ENCODE assay signal across 15 mouse cellular contexts in genomic region chr13:58912559-58912958, GRCm38 (mm10).
A peak's percentile ranks its signal among the peaks of the same experiment; 100 is the strongest.
DNase-seq lines count a peak whose midpoint lies in the region; ATAC-seq and TF ChIP-seq lines count a peak whose summit lies in the region.
"Had no signal": no experiment of that assay in that cellular context is flagged by ENCODE, and none has a peak within 500 bp of the region (broad histone marks: within the 10 kb centered on the region; RNA-seq: fewer than 3 reads in every experiment).

No protein-coding gene starts in this region.

- H3K4me1 ChIP-seq in lung, embryonic 16.5 days (replicated peaks; ENCODE audit: control insufficient read depth, insufficient read depth, low read length), result no peaks in the 10 kb centered on the region
- H3K4me1 ChIP-seq in embryonic facial prominence, embryonic 14.5 days (ENCODE audit: control insufficient read depth, insufficient read depth, low read length), result 0 out of 2 replicates have a peak, but pooled peaks cover 5% of the 10 kb centered on the region
- peaks cover 3% of the 10 kb centered on the region; the same call in 1 of the 2 replicates for H3K4me1 ChIP-seq in midbrain, embryonic 15.5 days
- no peaks in the 10 kb centered on the region for H3K4me1 ChIP-seq in kidney, adult 2 months (ENCODE audit: control insufficient read depth, insufficient read depth, low read length)

- H3K27me3 ChIP-seq in lung, embryonic 16.5 days (ENCODE audit: control insufficient read depth, insufficient read depth, low read depth, low read length), result no peaks in the 10 kb centered on the region
- no peaks in the 10 kb centered on the region for H3K27me3 ChIP-seq in embryonic facial prominence, embryonic 14.5 days (replicated peaks; ENCODE audit: control insufficient read depth, insufficient read depth, low read length)
- no peaks in the 10 kb centered on the region for H3K27me3 ChIP-seq in midbrain, embryonic 15.5 days (replicated peaks)
- H3K27me3 ChIP-seq in kidney, adult 2 months (replicated peaks; ENCODE audit: control insufficient read depth, insufficient read depth, low read length), result no peaks in the 10 kb centered on the region
- H3K27me3 ChIP-seq: limb, embryonic 12.5 days had no signal

- no peaks in the 10 kb centered on the region for H3K9me3 ChIP-seq in lung, embryonic 16.5 days (ENCODE audit: control insufficient read depth, low read length)
- no peaks in the 10 kb centered on the region for H3K9me3 ChIP-seq in embryonic facial prominence, embryonic 14.5 days (ENCODE audit: control insufficient read depth, low read length)
- no peaks in the 10 kb centered on the region for H3K9me3 ChIP-seq in midbrain, embryonic 15.5 days
- H3K9me3 ChIP-seq: limb, embryonic 12.5 days had no signal

- ATAC-seq in frontal cortex, adult (ENCODE audit: low TSS enrichment), result 0 out of 2 replicates have a peak, but pooled peaks have one; percentile 10
- peak; percentile 38; the same call in 1 of the 2 replicates for ATAC-seq in lung, embryonic 16.5 days (ENCODE audit: low read depth)
- 0 out of 2 replicates have a peak, but pooled peaks have one; percentile 18 for ATAC-seq in embryonic facial prominence, embryonic 14.5 days (ENCODE audit: low read depth)
- peak; percentile 42; the same call in 1 of the 2 replicates for ATAC-seq in midbrain, embryonic 15.5 days (replicated peaks)
- ATAC-seq: lung, postnatal 0 days had no signal

- H3K27ac ChIP-seq in lung, embryonic 16.5 days (ENCODE audit: low read length), result no peak overlapping the region
- H3K27ac ChIP-seq in embryonic facial prominence, embryonic 14.5 days (replicated peaks; ENCODE audit: low read depth, low read length), result no peak overlapping the region
- H3K27ac ChIP-seq in midbrain, embryonic 15.5 days, result no peak overlapping the region
- no peak overlapping the region for H3K27ac ChIP-seq in kidney, adult 2 months (ENCODE audit: insufficient read depth, low read depth, low read length)
- H3K27ac ChIP-seq: limb, embryonic 12.5 days had no signal

- DNase-seq in frontal cortex, adult 2 months (ENCODE audit: extremely low spot score in 1 of 2, low spot score in 1 of 2), result no peak
- no peak for DNase-seq in lung, postnatal 36 days
- DNase-seq in embryonic facial prominence, embryonic 14.5 days (ENCODE audit: low spot score), result no peak
- DNase-seq in kidney, adult 9 months, result no peak
- DNase-seq in kidney, adult 2 months, result no peak
- DNase-seq: B cell, adult 2 months; cerebellum, adult 9-11 months; layer of hippocampus, adult 9-11 months; spleen, adult 18-20 months; thymus, adult 2 months had no signal

- no peak overlapping the region for H3K9ac ChIP-seq in lung, embryonic 16.5 days (ENCODE audit: low read length)
- no peak overlapping the region for H3K9ac ChIP-seq in embryonic facial prominence, embryonic 14.5 days (ENCODE audit: low read depth, low read length)
- H3K9ac ChIP-seq in midbrain, embryonic 15.5 days, result no peak overlapping the region
- H3K9ac ChIP-seq: limb, embryonic 12.5 days had no signal

- no peaks in the 10 kb centered on the region for H3K36me3 ChIP-seq in lung, embryonic 16.5 days (ENCODE audit: control insufficient read depth, insufficient read depth, low read length)
- no peaks in the 10 kb centered on the region for H3K36me3 ChIP-seq in embryonic facial prominence, embryonic 14.5 days (ENCODE audit: control insufficient read depth, insufficient read depth, low read length)
- H3K36me3 ChIP-seq in midbrain, embryonic 15.5 days (replicated peaks), result no peaks in the 10 kb centered on the region
- no peaks in the 10 kb centered on the region for H3K36me3 ChIP-seq in kidney, adult 2 months (ENCODE audit: control insufficient read depth, insufficient read depth, low read length)
- H3K36me3 ChIP-seq: limb, embryonic 12.5 days had no signal

- TF ChIP-seq CTCF in kidney, adult 2 months (conservative IDR thresholded peaks at IDR 0.05; ENCODE audit: insufficient read depth, insufficient read length, low read depth, low read length), result no peak

- no peak overlapping the region for H3K4me3 ChIP-seq in lung, embryonic 16.5 days (ENCODE audit: low read length)
- H3K4me3 ChIP-seq in embryonic facial prominence, embryonic 14.5 days (ENCODE audit: low read depth, low read length), result no peak overlapping the region
- no peak overlapping the region for H3K4me3 ChIP-seq in midbrain, embryonic 15.5 days
- H3K4me3 ChIP-seq in kidney, adult 2 months (ENCODE audit: insufficient read depth, low read depth, low read length), result no peak overlapping the region
- H3K4me3 ChIP-seq: limb, embryonic 12.5 days had no signal

- no peak for TF ChIP-seq POLR2A in kidney, adult 2 months (IDR thresholded peaks at IDR 0.05; ENCODE audit: low read depth, low read length)

- H3K4me2 ChIP-seq in lung, embryonic 16.5 days (ENCODE audit: low read depth, low read length), result no peak overlapping the region
- no peak overlapping the region for H3K4me2 ChIP-seq in embryonic facial prominence, embryonic 14.5 days (ENCODE audit: low read depth, low read length)
- H3K4me2 ChIP-seq in midbrain, embryonic 15.5 days, result no peak overlapping the region
- H3K4me2 ChIP-seq: limb, embryonic 12.5 days had no signal
